Mouse (Mus musculus): ENCODE data around the gene Ceacam18. TPM values are rescaled to one million over a fixed set of nuclear protein-coding genes. Genes with fewer than 3 reads are reported as not detected.
A peak's percentile ranks its signal among the peaks of the same experiment; 100 is the strongest.

The Ceacam18 gene
- total and polyA plus RNA-seq, 3 experiments: not detected

DNA sequence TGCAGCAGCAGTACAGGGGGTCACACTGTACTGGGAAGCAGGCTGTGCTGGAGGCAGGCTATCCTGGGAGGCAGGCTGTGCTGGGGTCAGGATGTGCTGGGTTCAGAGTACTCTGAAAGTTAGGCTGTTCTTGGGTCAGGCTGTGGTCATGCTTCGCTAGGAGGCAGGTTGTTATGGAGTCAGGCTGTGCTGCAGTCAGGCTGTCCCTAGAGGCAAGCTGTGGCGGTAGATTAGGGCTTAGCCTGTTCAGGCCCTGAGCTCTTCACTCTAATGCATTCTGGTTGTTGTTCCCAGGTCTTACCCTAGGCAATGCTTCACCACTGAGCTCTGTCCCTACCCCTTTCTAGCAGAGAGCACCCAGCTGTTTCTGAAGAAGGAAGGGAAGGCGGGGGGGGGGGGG is 9.4 kb upstream of the Ceacam18 start:
- H3K4me2 ChIP-seq (ENCODE audit: insufficient read depth, low read depth, poor library complexity, severe bottlenecking): no peak overlapping the region
- H3K4me1 ChIP-seq (ENCODE audit: control insufficient read depth in 1 of 2, insufficient read depth in 2 of 2): peaks cover 10 to 19% of the 10 kb centered on the region in 2 experiments
- dilution Hi-C loops (cut with MboI; ENCODE audit: extremely low pct_ligation_motif_present, extremely low pct_unique_long_range_greater_than_20kb, low sequenced_read_pairs): no loop called here
- in situ Hi-C loops (cut with MboI; ENCODE audit: low pct_ligation_motif_present, low pct_unique_long_range_greater_than_20kb, low sequenced_read_pairs): no loop called here
- H3K79me2 ChIP-seq (replicated peaks; ENCODE audit: control insufficient read depth, extremely low read depth, insufficient read depth, poor library complexity, severe bottlenecking): no peaks in the 10 kb centered on the region
- no peaks in the 10 kb centered on the region for H3K9me3 ChIP-seq (replicated peaks; ENCODE audit: low read length)
- no peak for TF ChIP-seq JUND (conservative IDR thresholded peaks at IDR 0.05; ENCODE audit: low read depth, low read length)
- TF ChIP-seq BHLHE40 (IDR thresholded peaks at IDR 0.05; ENCODE audit: low read depth, low read length): no peak
- no peak for TF ChIP-seq GABPA (IDR thresholded peaks at IDR 0.05; ENCODE audit: insufficient replicate concordance, low read depth, low read length)
- no peak for TF ChIP-seq SMC3 (IDR thresholded peaks at IDR 0.05; ENCODE audit: low read depth, low read length)
- TF ChIP-seq ZNF384 (IDR thresholded peaks at IDR 0.05; ENCODE audit: low read depth, low read length): no peak
- TF ChIP-seq TCF12 (IDR thresholded peaks at IDR 0.05; ENCODE audit: low read depth, low read length): no peak
- TF ChIP-seq IRF4 (IDR thresholded peaks at IDR 0.05; ENCODE audit: low read depth, low read length): no peak
- no peak for TF ChIP-seq RAD21 (IDR thresholded peaks at IDR 0.05; ENCODE audit: low read depth, low read length)
- no peak for TF ChIP-seq PAX5 (IDR thresholded peaks at IDR 0.05; ENCODE audit: low read length)
- TF ChIP-seq MXI1 (IDR thresholded peaks at IDR 0.05; ENCODE audit: low read depth, low read length): no peak
- no peak for TF ChIP-seq USF2 (conservative IDR thresholded peaks at IDR 0.05; ENCODE audit: low read depth, low read length)
- TF ChIP-seq NRF1 (IDR thresholded peaks at IDR 0.05; ENCODE audit: low read depth, low read length): no peak
- no peak for TF ChIP-seq ELF1 (IDR thresholded peaks at IDR 0.05; ENCODE audit: low read depth, low read length)
- peak; percentile 27 for DNase-seq (ENCODE audit: extremely low read depth)
- no peak overlapping the region for H3K4me3 ChIP-seq (replicated peaks in 1 of 3; ENCODE audit: low read depth in 2 of 3, low read length in 2 of 3, poor library complexity in 1 of 3)
- H3K27me3 ChIP-seq (replicated peaks): no peaks in the 10 kb centered on the region
- H3K36me3 ChIP-seq (replicated peaks in 1 of 2; ENCODE audit: control insufficient read depth in 1 of 2, insufficient read depth in 1 of 2, low read length in 1 of 2): no peaks in the 10 kb centered on the region
- no peak overlapping the region for H3K9ac ChIP-seq (ENCODE audit: insufficient read depth, low read depth)
- H3K27ac ChIP-seq (ENCODE audit: insufficient read depth, low read depth): no peak overlapping the region

DNA sequence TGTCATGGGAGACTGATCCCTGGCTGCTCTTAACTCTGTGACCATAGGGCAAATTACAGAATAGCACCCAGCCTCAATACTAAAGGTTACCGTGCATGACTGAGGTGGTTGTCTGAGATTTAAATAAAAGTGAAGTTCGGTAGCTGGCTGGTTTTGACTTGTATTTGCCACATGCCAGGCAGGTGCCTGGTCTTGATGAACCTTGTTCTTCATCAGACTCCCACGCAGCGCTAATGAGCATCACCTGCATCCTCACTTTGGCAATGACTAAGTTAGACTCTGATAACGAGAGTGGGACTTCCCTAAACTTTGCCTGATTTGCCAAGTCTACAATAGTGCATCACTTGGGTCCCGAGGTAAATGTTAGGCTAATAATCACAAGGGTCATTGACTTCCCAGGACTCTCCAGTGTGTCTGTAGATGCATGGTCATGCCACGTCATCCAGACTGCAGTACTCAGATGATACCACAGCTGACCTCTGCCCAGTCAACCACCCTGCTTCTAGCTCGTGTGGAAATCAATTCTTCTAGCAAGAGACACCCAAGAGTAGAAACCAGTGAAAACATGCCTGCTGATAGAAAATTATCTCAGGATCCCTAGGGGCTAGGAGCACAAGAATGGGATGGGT is 8.6 kb upstream of the Ceacam18 start:
- Histone ChIP-seq H3K9ac (ENCODE audit: insufficient read depth, low read depth) (no peak overlapping the region), H3K36me3 (replicated peaks in 1 of 2; ENCODE audit: control insufficient read depth in 1 of 2, insufficient read depth in 1 of 2, low read length in 1 of 2) (no peaks in the 10 kb centered on the region), H3K27me3 (replicated peaks) (no peaks in the 10 kb centered on the region), H3K4me2 (ENCODE audit: insufficient read depth, low read depth, poor library complexity, severe bottlenecking) (0 out of 2 replicates have a peak overlapping the region, but pooled peaks have one; percentile 12), H3K4me1 (ENCODE audit: control insufficient read depth in 1 of 2, insufficient read depth in 2 of 2) (peaks cover 10 to 19% of the 10 kb centered on the region in 2 experiments), H3K4me3 (replicated peaks in 1 of 3; ENCODE audit: low read depth in 2 of 3, low read length in 2 of 3, poor library complexity in 1 of 3) (no peak overlapping the region), H3K79me2 (replicated peaks; ENCODE audit: control insufficient read depth, extremely low read depth, insufficient read depth, poor library complexity, severe bottlenecking) (no peaks in the 10 kb centered on the region), H3K9me3 (replicated peaks; ENCODE audit: low read length) (no peaks in the 10 kb centered on the region), H3K27ac (ENCODE audit: insufficient read depth, low read depth) (no peak overlapping the region)
- dilution Hi-C loops (cut with MboI; ENCODE audit: extremely low pct_ligation_motif_present, extremely low pct_unique_long_range_greater_than_20kb, low sequenced_read_pairs) (no loop called here), in situ Hi-C loops (cut with MboI; ENCODE audit: low pct_ligation_motif_present, low pct_unique_long_range_greater_than_20kb, low sequenced_read_pairs) (no loop called here)
- no peak for TF ChIP-seq MXI1 (IDR thresholded peaks at IDR 0.05; ENCODE audit: low read depth, low read length)
- peak; percentile 55; the same call in 1 of the 2 replicates for TF ChIP-seq EP300 (IDR thresholded peaks at IDR 0.05; ENCODE audit: low read length)
- peak; percentile 68 for TF ChIP-seq ETS1 (conservative IDR thresholded peaks at IDR 0.05; ENCODE audit: low read depth, low read length)
- TF ChIP-seq BHLHE40 (IDR thresholded peaks at IDR 0.05; ENCODE audit: low read depth, low read length): peak; percentile 91
- TF ChIP-seq MAX (IDR thresholded peaks at IDR 0.05; ENCODE audit: low read length): 0 out of 2 replicates have a peak, but pooled peaks have one; percentile 25
- TF ChIP-seq MEF2A (IDR thresholded peaks at IDR 0.05; ENCODE audit: borderline replicate concordance, low read depth, low read length): no peak
- peak; percentile 51 for TF ChIP-seq IRF4 (IDR thresholded peaks at IDR 0.05; ENCODE audit: low read depth, low read length)
- DNase-seq (ENCODE audit: extremely low read depth): peak; percentile 62
